ENCODE assay signal across 11 mouse cellular contexts in the genomic region with DNA sequence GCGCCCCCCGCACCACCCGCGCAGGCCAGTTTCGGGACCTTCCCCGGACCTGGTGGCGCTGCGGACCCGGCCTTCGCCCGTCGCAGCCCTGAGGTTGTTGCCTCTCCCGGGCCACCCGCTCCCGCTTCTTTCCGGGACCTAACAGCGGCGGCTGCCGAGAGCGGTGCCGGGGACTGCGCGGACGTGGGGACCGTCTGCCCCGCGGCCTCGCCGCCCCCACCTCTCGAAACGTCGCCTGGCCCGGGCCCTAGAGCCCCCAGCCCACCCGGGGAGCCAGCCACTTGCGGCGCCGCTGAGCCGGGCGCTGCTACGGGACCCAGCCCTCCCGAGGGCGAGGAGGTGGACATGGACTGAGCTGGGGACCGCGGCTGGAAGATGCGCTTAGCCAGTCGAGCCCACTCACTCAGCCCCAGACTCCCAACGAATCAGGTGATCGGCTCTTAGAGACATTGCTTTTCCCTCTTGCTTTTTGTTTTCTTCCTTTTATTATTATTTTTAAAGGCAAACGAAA. TPM values are rescaled to one million over a fixed set of nuclear protein-coding genes. Genes with fewer than 3 reads are reported as not detected.
DNase-seq lines count a peak whose midpoint lies in the region; ATAC-seq and TF ChIP-seq lines count a peak whose summit lies in the region.
"Had no signal": no experiment of that assay in that cellular context is flagged by ENCODE, and none has a peak within 500 bp of the region (broad histone marks: within the 10 kb centered on the region; RNA-seq: fewer than 3 reads in every experiment).

No protein-coding gene starts in this region.

- no peaks in the 10 kb centered on the region for H3K36me3 ChIP-seq in heart, embryonic 10.5 days
- H3K36me3 ChIP-seq in embryonic facial prominence, embryonic 14.5 days (ENCODE audit: control insufficient read depth, insufficient read depth, low read length) = no peaks in the 10 kb centered on the region
- H3K36me3 ChIP-seq in limb, embryonic 13.5 days = no peaks in the 10 kb centered on the region
- H3K36me3 ChIP-seq in stomach, postnatal 0 days (ENCODE audit: control insufficient read depth, insufficient read depth, low read length) = no peaks in the 10 kb centered on the region

- WGBS in heart, embryonic 10.5 days = under 1% methylated on average over 48 of the region's 49 CpGs
- 2% methylated on average over 31 of the region's 49 CpGs for WGBS in embryonic facial prominence, embryonic 14.5 days
- WGBS in limb, embryonic 13.5 days = under 1% methylated on average over 49 of the region's 49 CpGs
- under 1% methylated on average over 30 of the region's 49 CpGs for WGBS in stomach, postnatal 0 days

- H3K4me1 ChIP-seq in heart, embryonic 10.5 days = peaks cover 27% of the 10 kb centered on the region
- no peaks in the 10 kb centered on the region for H3K4me1 ChIP-seq in embryonic facial prominence, embryonic 14.5 days (ENCODE audit: control insufficient read depth, insufficient read depth, low read length)
- peaks cover 10% of the 10 kb centered on the region for H3K4me1 ChIP-seq in limb, embryonic 13.5 days
- H3K4me1 ChIP-seq in stomach, postnatal 0 days (replicated peaks; ENCODE audit: control insufficient read depth, insufficient read depth) = no peaks in the 10 kb centered on the region

- no peak overlapping the region for H3K27ac ChIP-seq in heart, embryonic 10.5 days
- no peak overlapping the region for H3K27ac ChIP-seq in embryonic facial prominence, embryonic 14.5 days (replicated peaks; ENCODE audit: low read depth, low read length)
- H3K27ac ChIP-seq in limb, embryonic 13.5 days = no peak overlapping the region
- H3K27ac ChIP-seq in stomach, postnatal 0 days (replicated peaks) = no peak overlapping the region

- no peak for ATAC-seq in embryonic facial prominence, embryonic 14.5 days (ENCODE audit: low read depth)
- no peak; the same call in 1 of the 2 replicates for ATAC-seq in limb, embryonic 13.5 days (ENCODE audit: low FRiP score, low read depth)
- no peak for ATAC-seq in megakaryocyte progenitor cell, adult 5-6 weeks (replicated peaks; ENCODE audit: poor library complexity)
- ATAC-seq in stomach, postnatal 0 days (ENCODE audit: low FRiP score, low TSS enrichment) = no peak

- peak overlapping the region; percentile 23; the same call in 1 of the 2 replicates for H3K4me2 ChIP-seq in embryonic facial prominence, embryonic 14.5 days (ENCODE audit: low read depth, low read length)
- H3K4me2 ChIP-seq in limb, embryonic 13.5 days (replicated peaks) = peak overlapping the region; percentile 21; the same call in 1 of the 2 replicates
- no peak overlapping the region for H3K4me2 ChIP-seq in stomach, postnatal 0 days (replicated peaks; ENCODE audit: low read depth)
- H3K4me2 ChIP-seq: liver, embryonic 11.5 days had no signal

- peak overlapping the region; percentile 27 for H3K4me3 ChIP-seq in heart, embryonic 10.5 days
- peak overlapping the region; percentile 16 for H3K4me3 ChIP-seq in embryonic facial prominence, embryonic 14.5 days (ENCODE audit: low read depth, low read length)
- peak overlapping the region; percentile 20 for H3K4me3 ChIP-seq in limb, embryonic 13.5 days
- H3K4me3 ChIP-seq in stomach, postnatal 0 days (ENCODE audit: low read depth, low read length) = no peak overlapping the region

- DNase-seq in heart, embryonic 10.5 days (ENCODE audit: low spot score) = no peak
- no peak for DNase-seq in heart, adult 11 months
- DNase-seq in ES-CJ7 (ENCODE audit: low read depth, low spot score) = peak; percentile 54
- DNase-seq in embryonic facial prominence, embryonic 14.5 days (ENCODE audit: low spot score) = no peak
- no peak for DNase-seq in adipocyte (ENCODE audit: low spot score)
- DNase-seq in stomach, postnatal 0 days (ENCODE audit: low spot score) = no peak

- no peak overlapping the region for H3K9ac ChIP-seq in embryonic facial prominence, embryonic 14.5 days (ENCODE audit: low read depth, low read length)
- H3K9ac ChIP-seq in limb, embryonic 13.5 days = no peak overlapping the region
- H3K9ac ChIP-seq in stomach, postnatal 0 days (ENCODE audit: low read length) = no peak overlapping the region

- H3K9me3 ChIP-seq in heart, embryonic 10.5 days = no peaks in the 10 kb centered on the region
- H3K9me3 ChIP-seq in embryonic facial prominence, embryonic 14.5 days (ENCODE audit: control insufficient read depth, low read length) = no peaks in the 10 kb centered on the region
- H3K9me3 ChIP-seq in limb, embryonic 13.5 days = no peaks in the 10 kb centered on the region
- H3K9me3 ChIP-seq in stomach, postnatal 0 days (ENCODE audit: control insufficient read depth, low read length) = no peaks in the 10 kb centered on the region

- no peak for TF ChIP-seq EP300 in stomach, postnatal 0 days (optimal IDR thresholded peaks at IDR 0.05)

- no peak for TF ChIP-seq CTCF in stomach, postnatal 0 days (IDR thresholded peaks at IDR 0.05; ENCODE audit: low read depth)

- H3K27me3 ChIP-seq in heart, embryonic 10.5 days (ENCODE audit: insufficient read depth, poor library complexity, severe bottlenecking) = peaks cover 100% of the 10 kb centered on the region
- H3K27me3 ChIP-seq in embryonic facial prominence, embryonic 14.5 days (replicated peaks; ENCODE audit: control insufficient read depth, insufficient read depth, low read length) = peaks cover 98% of the 10 kb centered on the region
- peaks cover 98% of the 10 kb centered on the region for H3K27me3 ChIP-seq in limb, embryonic 13.5 days
- peaks cover 40% of the 10 kb centered on the region for H3K27me3 ChIP-seq in stomach, postnatal 0 days (ENCODE audit: control insufficient read depth, insufficient read depth, low read length)

RNA-seq across cellular contexts. Expression of a gene that starts 4.2 kb away (rescaled TPM):
- 0.18 TPM in 1 of 2 replicates, not detected in the other for polyA plus RNA-seq in heart, embryonic 10.5 days (2016; fragmentation: Nextera tagmentation; extraction: Ambion mirVana)
- polyA plus RNA-seq in embryonic facial prominence, embryonic 14.5 days (2014; fragmentation: Nextera tagmentation; extraction: Ambion mirVana) = 2.5 and 2.9 TPM in 2 replicates
- 0.09 TPM in 1 of 2 replicates, not detected in the other for polyA plus RNA-seq in limb, embryonic 13.5 days (2015; fragmentation: Nextera tagmentation; extraction: Ambion mirVana)
- not detected in 2 replicates for total RNA-seq in megakaryocyte progenitor cell, adult 5-6 weeks (2015)
- not detected in 2 replicates for total RNA-seq in megakaryocyte progenitor cell, adult 5-6 weeks (2017)
- not detected in 2 replicates for polyA plus RNA-seq in stomach, postnatal 0 days (2015; fragmentation: Nextera tagmentation; extraction: Ambion mirVana)
- total RNA-seq: heart, postnatal 10 days had no signal
- polyA plus RNA-seq: liver, embryonic 11.5 days; small intestine, adult 2 months had no signal
